Mouse (Mus musculus): ENCODE results near the gene Tfdp2. TPM values are rescaled to one million over a fixed set of nuclear protein-coding genes. Genes with fewer than 3 reads are reported as not detected.
"Not testable (repeated sequence)": the region's sequence is repeated elsewhere in the genome, so short reads cannot be mapped to it uniquely, and the experiment has no call there.

Gene Tfdp2
- polyA plus RNA-seq, 1 experiment from 2014 or later = 51.4 TPM

- Histone ChIP-seq H3K4me1 (replicated peaks; ENCODE audit: insufficient read depth, low read length) (no peaks in the 10 kb centered on the region), H3K4me3 (replicated peaks; ENCODE audit: low read depth, low read length) (no peak overlapping the region), H3K9me3 (replicated peaks; ENCODE audit: low read length) (no peaks in the 10 kb centered on the region), H3K36me3 (ENCODE audit: insufficient read depth, low read length) (0 out of 2 replicates have a peak, but pooled peaks cover 5% of the 10 kb centered on the region), H3K9ac (ENCODE audit: low read depth, low read length) (no peak overlapping the region), H3K27me3 (ENCODE audit: insufficient read depth, low read length) (no peaks in the 10 kb centered on the region), H3K4me2 (ENCODE audit: low read length) (no peak overlapping the region), H3K27ac (0 out of 2 replicates have a peak overlapping the region, but pooled peaks have one; percentile 13)
- 61% methylated on average over 6 of the region's 6 CpGs for WGBS
- DNase-seq (ENCODE audit: low spot score) (no peak), ATAC-seq (replicated peaks; ENCODE audit: low FRiP score, low read depth) (no peak)
- no peak for TF ChIP-seq CTCF (IDR thresholded peaks at IDR 0.05; ENCODE audit: low read depth)
Observed at GRCm38 (mm10) chr9:96326496-96326923, 130.4 kb downstream of the Tfdp2 start.

GRCm38 (mm10) chr9:96328226-96328625 lies 132.2 kb downstream of the Tfdp2 start:
- Histone ChIP-seq H3K27ac (no peak overlapping the region), H3K4me3 (replicated peaks; ENCODE audit: low read depth, low read length) (no peak overlapping the region), H3K9me3 (replicated peaks; ENCODE audit: low read length) (no peaks in the 10 kb centered on the region), H3K9ac (ENCODE audit: low read depth, low read length) (no peak overlapping the region), H3K4me1 (replicated peaks; ENCODE audit: insufficient read depth, low read length) (no peaks in the 10 kb centered on the region), H3K27me3 (ENCODE audit: insufficient read depth, low read length) (no peaks in the 10 kb centered on the region), H3K4me2 (ENCODE audit: low read length) (no peak overlapping the region), H3K36me3 (ENCODE audit: insufficient read depth, low read length) (0 out of 2 replicates have a peak, but pooled peaks cover 10% of the 10 kb centered on the region)
- TF ChIP-seq CTCF (IDR thresholded peaks at IDR 0.05; ENCODE audit: low read depth) = no peak
- WGBS = 90% methylated on average over 4 of the region's 4 CpGs
- no peak for DNase-seq (ENCODE audit: low spot score)
- no peak for ATAC-seq (replicated peaks; ENCODE audit: low FRiP score, low read depth)

- H3K4me2 ChIP-seq (ENCODE audit: low read length) = no peak overlapping the region
- no peaks in the 10 kb centered on the region for H3K27me3 ChIP-seq (ENCODE audit: insufficient read depth, low read length)
- TF ChIP-seq CTCF (IDR thresholded peaks at IDR 0.05; ENCODE audit: low read depth) = no peak
- ATAC-seq (replicated peaks; ENCODE audit: low FRiP score, low read depth) = no peak
- H3K9me3 ChIP-seq (replicated peaks; ENCODE audit: low read length) = no peaks in the 10 kb centered on the region
- H3K27ac ChIP-seq = no peak overlapping the region
- no peaks in the 10 kb centered on the region for H3K4me1 ChIP-seq (replicated peaks; ENCODE audit: insufficient read depth, low read length)
- H3K36me3 ChIP-seq (ENCODE audit: insufficient read depth, low read length) = peaks cover 28% of the 10 kb centered on the region
- WGBS = 84% methylated on average over 5 of the region's 5 CpGs
- no peak overlapping the region for H3K9ac ChIP-seq (ENCODE audit: low read depth, low read length)
- H3K4me3 ChIP-seq (replicated peaks; ENCODE audit: low read depth, low read length) = no peak overlapping the region
- DNase-seq (ENCODE audit: low spot score) = no peak
Observed at GRCm38 (mm10) chr9:96331146-96331545, 135.1 kb downstream of the Tfdp2 start.

DNA sequence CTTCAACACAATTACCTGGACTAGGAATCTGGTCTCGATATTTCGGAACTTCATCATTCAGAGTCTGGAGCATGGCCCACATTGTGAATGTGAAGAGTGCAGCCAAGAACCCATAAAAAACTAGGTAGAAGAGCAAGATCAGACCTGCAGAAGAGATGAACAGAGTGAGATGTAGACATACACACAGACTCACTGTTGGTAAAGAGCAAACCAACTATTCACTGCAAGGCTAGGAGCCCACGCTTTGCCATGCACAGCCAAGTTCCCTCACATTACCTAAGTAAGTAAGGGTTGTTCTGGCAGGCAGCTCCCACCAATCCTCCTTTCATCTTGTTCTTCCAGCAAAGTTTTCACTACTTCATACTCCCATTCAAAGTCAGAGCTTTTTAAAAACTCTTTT lies 149.7 kb downstream of the Tfdp2 start:
- no peak for TF ChIP-seq CTCF (IDR thresholded peaks at IDR 0.05; ENCODE audit: low read depth)
- Histone ChIP-seq H3K27me3 (ENCODE audit: insufficient read depth, low read length) (no peaks in the 10 kb centered on the region), H3K27ac (no peak overlapping the region), H3K9ac (ENCODE audit: low read depth, low read length) (no peak overlapping the region), H3K4me1 (replicated peaks; ENCODE audit: insufficient read depth, low read length) (no peaks in the 10 kb centered on the region), H3K4me2 (ENCODE audit: low read length) (no peak overlapping the region), H3K36me3 (ENCODE audit: insufficient read depth, low read length) (peaks cover 10% of the 10 kb centered on the region; the same call in 1 of the 2 replicates), H3K4me3 (replicated peaks; ENCODE audit: low read depth, low read length) (no peak overlapping the region), H3K9me3 (replicated peaks; ENCODE audit: low read length) (no peaks in the 10 kb centered on the region)
- WGBS = 95% methylated on average over 3 of the region's 3 CpGs
- no peak for ATAC-seq (replicated peaks; ENCODE audit: low FRiP score, low read depth)
- no peak for DNase-seq (ENCODE audit: low spot score)

DNA sequence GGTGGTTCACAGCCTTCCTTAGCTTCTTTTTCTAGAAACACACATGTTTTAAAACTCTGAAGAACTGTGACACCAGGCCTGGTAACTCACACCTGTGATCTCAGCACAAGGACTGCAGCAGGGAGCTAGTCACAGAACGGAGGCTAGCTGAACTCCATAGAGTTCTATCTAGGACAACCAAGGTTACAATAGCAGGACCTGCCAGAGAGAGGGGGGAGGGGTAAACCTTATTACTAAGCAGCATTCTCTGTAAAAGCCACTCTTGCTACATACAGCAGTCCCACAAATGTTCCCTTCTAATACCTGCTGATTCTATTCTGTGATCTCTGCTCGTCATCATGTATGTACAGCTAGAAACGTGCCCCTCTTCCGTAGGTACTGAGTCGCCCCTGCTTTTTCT lies 152.8 kb downstream of the Tfdp2 start:
- no peak overlapping the region for H3K27ac ChIP-seq
- 88% methylated on average over 5 of the region's 5 CpGs for WGBS

GRCm38 (mm10) chr9:96350010-96350409 lies 153.9 kb downstream of the Tfdp2 start:
- Histone ChIP-seq H3K9me3 (replicated peaks; ENCODE audit: low read length) (no peaks in the 10 kb centered on the region), H3K4me1 (replicated peaks; ENCODE audit: insufficient read depth, low read length) (no peaks in the 10 kb centered on the region), H3K4me2 (ENCODE audit: low read length) (no peak overlapping the region), H3K4me3 (replicated peaks; ENCODE audit: low read depth, low read length) (no peak overlapping the region), H3K27me3 (ENCODE audit: insufficient read depth, low read length) (no peaks in the 10 kb centered on the region), H3K27ac (peak overlapping the region; percentile 31; the same call in 1 of the 2 replicates), H3K36me3 (ENCODE audit: insufficient read depth, low read length) (peaks cover 4% of the 10 kb centered on the region; the same call in 1 of the 2 replicates), H3K9ac (ENCODE audit: low read depth, low read length) (no peak overlapping the region)
- WGBS = 35% methylated on average over 4 of the region's 4 CpGs
- peak; percentile 78 for TF ChIP-seq CTCF (IDR thresholded peaks at IDR 0.05; ENCODE audit: low read depth)
- 0 out of 2 replicates have a peak, but pooled peaks have one; percentile 65 for ATAC-seq (replicated peaks; ENCODE audit: low FRiP score, low read depth)
- DNase-seq (ENCODE audit: low spot score) = peak; percentile 87

More for the DNA sequence above, 152.8 kb downstream of the Tfdp2 start:
- Histone ChIP-seq H3K36me3 (ENCODE audit: insufficient read depth, low read length) (peaks cover 4% of the 10 kb centered on the region; the same call in 1 of the 2 replicates), H3K4me2 (ENCODE audit: low read length) (no peak overlapping the region), H3K27me3 (ENCODE audit: insufficient read depth, low read length) (no peaks in the 10 kb centered on the region), H3K9me3 (replicated peaks; ENCODE audit: low read length) (no peaks in the 10 kb centered on the region), H3K4me1 (replicated peaks; ENCODE audit: insufficient read depth, low read length) (no peaks in the 10 kb centered on the region), H3K9ac (ENCODE audit: low read depth, low read length) (no peak overlapping the region), H3K4me3 (replicated peaks; ENCODE audit: low read depth, low read length) (no peak overlapping the region)
- no peak for TF ChIP-seq CTCF (IDR thresholded peaks at IDR 0.05; ENCODE audit: low read depth)
- DNase-seq (ENCODE audit: low spot score) = no peak
- ATAC-seq (replicated peaks; ENCODE audit: low FRiP score, low read depth) = no peak

- H3K27me3 ChIP-seq (ENCODE audit: insufficient read depth, low read length) = no peaks in the 10 kb centered on the region
- no peaks in the 10 kb centered on the region for H3K4me1 ChIP-seq (replicated peaks; ENCODE audit: insufficient read depth, low read length)
- TF ChIP-seq CTCF (IDR thresholded peaks at IDR 0.05; ENCODE audit: low read depth) = no peak
- peaks cover 4% of the 10 kb centered on the region; the same call in 1 of the 2 replicates for H3K36me3 ChIP-seq (ENCODE audit: insufficient read depth, low read length)
- DNase-seq (ENCODE audit: low spot score) (no peak), ATAC-seq (replicated peaks; ENCODE audit: low FRiP score, low read depth) (no peak)
- H3K4me2 ChIP-seq (ENCODE audit: low read length) = no peak overlapping the region
- peak overlapping the region; percentile 31; the same call in 1 of the 2 replicates for H3K27ac ChIP-seq
- no peak overlapping the region for H3K9ac ChIP-seq (ENCODE audit: low read depth, low read length)
- no peaks in the 10 kb centered on the region for H3K9me3 ChIP-seq (replicated peaks; ENCODE audit: low read length)
- no peak overlapping the region for H3K4me3 ChIP-seq (replicated peaks; ENCODE audit: low read depth, low read length)
- WGBS = 73% methylated on average over 3 of the region's 3 CpGs
Observed at GRCm38 (mm10) chr9:96350476-96350875, 154.4 kb downstream of the Tfdp2 start.

DNA sequence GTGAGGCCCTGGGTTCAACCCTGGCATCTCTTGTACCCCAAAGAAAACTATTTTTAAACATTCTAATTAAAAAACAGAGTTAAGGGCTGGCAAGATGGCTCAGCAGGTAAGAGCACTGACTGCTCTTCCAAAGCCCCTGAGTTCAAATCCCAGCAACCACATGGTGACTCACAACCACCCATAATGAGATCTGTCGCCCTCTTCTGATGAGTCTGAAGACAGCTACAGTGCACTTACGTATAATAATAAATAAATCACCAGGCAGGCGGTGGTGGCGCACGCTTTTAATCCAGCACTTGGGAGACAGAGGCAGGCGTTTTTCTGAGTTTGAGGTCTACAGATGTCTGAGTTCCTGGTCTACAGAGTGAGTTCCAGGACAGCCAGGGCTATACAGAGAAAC lies 155.7 kb downstream of the Tfdp2 start:
- WGBS = 80% methylated on average over 6 of the region's 6 CpGs
- H3K4me2 ChIP-seq (ENCODE audit: low read length); H3K27ac ChIP-seq; H3K36me3 ChIP-seq (ENCODE audit: insufficient read depth, low read length); H3K9ac ChIP-seq (ENCODE audit: low read depth, low read length); DNase-seq (ENCODE audit: low spot score); H3K9me3 ChIP-seq (replicated peaks; ENCODE audit: low read length); H3K4me1 ChIP-seq (replicated peaks; ENCODE audit: insufficient read depth, low read length); H3K4me3 ChIP-seq (replicated peaks; ENCODE audit: low read depth, low read length); ATAC-seq (replicated peaks; ENCODE audit: low FRiP score, low read depth); H3K27me3 ChIP-seq (ENCODE audit: insufficient read depth, low read length): not testable (repeated sequence)

Measured in kidney, postnatal 0 days (tissue).